Mouse (Mus musculus) fat pad, adult 2 months (tissue): ENCODE results near the gene Lamb1.
A peak's percentile ranks its signal among the peaks of the same experiment; 100 is the strongest.

ENCODE experiments used
- DNase-seq: peaks from one replicate; pipeline ENCODE4 v3.0.0-alpha.2; 2011; ENCODE audit warnings: low read depth, low spot score; ENCODE audit errors: extremely low read depth

The Lamb1 gene

DNA sequence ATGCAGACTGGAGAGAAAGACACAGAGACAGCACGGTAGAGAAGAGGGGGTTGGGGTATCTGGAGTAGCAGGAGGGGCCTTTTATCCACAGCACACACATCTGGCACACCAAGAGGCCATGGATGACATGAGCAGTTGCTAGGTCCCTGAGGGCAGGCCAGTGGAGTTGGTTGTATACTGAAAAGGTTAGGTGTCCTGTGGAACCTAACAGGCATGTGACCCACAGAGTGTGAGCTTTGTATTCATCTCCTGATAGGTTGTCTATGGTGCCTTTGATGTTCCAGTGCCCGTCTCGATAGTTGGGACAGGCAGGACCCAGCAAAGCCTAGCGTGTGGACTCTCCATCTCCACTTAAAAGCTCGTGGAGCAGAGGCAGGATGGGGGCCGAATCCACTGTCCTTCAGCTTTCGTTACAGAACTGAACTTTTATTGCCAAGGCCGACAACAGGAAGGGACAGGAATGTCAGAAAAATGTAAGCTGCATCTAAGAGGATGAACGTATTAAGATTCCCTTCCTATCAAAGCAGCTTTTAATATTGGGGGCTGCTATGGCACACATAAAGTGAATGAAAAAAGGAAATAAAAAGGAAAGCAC lies 46.7 kb downstream of the Lamb1 start:
- DNase-seq: no peak

DNA sequence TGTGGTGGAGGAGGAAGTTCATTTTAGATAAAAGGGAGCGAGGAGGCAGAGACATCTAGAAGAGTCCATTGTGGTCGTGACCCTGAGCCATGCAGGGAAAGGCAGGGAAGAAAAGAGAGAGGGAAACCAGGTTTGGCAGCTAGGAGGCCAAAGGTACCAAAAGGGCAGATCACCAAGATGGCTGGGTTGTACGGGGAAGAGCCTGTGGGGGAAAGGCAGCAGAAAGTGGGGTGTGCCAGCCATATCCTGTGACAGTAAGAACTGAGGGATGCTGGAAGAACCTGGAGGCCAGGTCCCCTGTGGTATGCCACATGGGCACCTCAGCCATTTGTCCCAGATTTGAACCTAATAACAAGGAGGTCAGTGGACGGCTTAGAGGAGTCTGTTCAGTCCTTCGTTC lies 47.2 kb downstream of the Lamb1 start:
- no peak for DNase-seq

- no peak for DNase-seq
Measured at GRCm38 (mm10) chr12:31313136-31313535, 48.1 kb downstream of the Lamb1 start.

DNA sequence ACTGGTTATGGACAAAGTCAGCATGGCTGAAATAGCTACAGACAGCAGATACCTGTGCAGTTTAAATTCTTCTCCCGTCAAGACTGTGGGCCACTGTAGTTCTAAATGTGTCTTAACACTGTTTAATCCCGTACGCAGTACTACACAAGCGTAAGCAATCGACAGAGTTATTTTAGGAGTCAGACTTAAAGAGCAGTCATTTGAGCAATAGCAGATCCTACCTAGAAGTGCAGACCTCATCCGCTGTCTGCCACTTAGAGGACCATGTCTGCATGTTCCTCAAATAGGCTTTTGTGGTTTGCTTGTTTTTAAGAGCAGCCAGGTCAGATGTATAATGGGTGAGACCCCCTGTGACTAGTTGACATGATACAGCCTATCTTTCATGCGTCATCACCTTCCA lies 49.3 kb downstream of the Lamb1 start:
- DNase-seq: no peak

DNA sequence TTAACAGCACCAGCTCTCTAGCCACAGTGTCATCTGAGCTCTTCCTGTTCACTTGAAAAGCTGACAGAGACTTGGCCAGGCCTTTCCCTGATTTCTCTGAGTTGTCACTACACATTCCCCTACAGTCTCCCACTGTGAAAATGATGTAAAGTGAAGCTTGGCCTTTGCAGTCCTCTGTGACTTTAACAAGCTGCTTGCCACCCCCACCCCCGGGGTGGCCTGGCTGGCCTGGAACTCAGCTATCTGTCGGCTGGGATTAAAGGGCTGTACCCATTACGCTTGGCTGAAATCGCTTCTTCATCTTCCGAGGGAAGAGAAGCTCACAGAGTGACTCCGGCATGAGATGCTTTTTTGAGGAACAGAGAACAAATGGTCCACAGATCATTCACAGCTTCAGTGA lies 50.9 kb downstream of the Lamb1 start:
- no peak for DNase-seq

DNA sequence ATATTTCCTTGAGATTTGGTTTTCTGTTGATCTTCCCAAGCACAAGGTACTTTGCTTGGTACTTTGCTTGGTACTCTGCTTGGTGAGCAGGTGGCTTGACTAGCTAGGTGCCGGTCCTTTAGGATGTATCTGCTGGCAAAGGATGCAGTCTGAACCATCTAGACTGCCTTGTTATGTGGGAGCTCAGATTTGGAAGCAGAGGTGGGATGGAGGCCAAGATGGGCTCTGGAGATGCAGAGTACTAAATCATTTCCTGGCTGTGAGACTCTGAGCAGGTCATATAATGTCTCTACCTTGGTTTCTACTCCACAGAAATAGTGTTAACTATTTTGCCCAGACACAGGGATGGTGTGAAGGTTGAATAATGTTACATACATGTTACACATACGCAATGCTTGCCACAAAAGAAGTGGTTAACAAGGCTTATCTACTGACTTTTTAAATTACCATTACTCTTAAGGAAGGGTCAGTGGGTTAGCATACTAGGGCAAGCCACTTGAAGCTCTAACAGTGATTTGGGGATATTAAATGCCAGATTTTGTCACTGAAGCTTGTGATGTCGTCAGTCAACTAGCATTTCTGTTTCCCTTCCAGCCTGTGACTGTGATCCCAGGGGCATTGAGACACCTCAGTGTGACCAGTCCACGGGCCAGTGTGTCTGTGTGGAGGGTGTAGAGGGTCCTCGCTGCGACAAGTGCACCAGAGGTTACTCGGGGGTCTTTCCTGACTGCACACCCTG lies 52.8 kb downstream of the Lamb1 start:
- DNase-seq: no peak

DNA sequence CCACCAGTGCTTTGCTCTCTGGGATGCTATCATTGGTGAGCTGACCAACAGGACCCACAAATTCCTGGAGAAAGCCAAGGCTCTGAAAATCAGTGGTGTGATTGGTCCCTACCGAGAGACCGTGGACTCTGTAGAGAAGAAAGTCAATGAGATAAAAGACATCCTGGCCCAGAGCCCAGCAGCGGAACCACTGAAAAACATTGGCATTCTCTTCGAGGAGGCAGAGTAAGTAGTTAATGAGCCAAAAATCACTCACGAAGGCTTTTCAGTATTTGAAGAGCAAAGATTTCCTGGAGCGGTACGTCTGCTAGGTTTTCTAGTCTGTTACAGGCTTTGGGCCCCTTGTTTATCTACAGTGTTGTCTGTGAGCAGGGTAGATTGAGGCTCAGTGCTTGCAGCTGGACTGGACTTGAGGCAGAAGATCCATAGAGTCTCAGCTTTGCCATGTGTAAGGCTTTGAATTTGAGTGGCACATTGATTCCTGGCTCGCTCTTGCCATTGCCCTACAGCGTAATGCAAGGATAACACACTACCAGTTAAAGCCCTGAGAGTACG lies 53.5 kb downstream of the Lamb1 start:
- no peak for DNase-seq

GRCm38 (mm10) chr12:31320817-31321216 lies 55.8 kb downstream of the Lamb1 start:
- DNase-seq: no peak

DNA sequence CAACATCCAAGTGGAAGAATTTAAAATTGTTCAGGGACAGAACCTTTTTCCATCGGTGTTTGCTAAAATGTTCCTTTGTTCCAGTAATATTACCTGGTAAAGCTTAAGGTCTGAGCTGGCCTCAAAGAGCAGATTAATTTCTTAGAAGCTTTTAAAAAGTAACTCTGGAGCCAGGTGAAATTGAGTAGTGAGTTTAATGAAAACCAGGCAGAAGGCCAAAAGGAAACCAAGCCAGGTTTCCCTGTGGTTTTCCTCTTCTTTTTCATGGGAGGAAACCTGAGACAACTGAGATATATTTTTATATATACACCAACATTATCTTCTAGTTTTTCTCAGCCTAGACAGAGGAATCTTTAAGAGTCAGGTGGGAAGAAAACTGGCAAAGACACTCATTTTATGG lies 56.5 kb downstream of the Lamb1 start:
- no peak for DNase-seq

- no peak for DNase-seq
Measured at GRCm38 (mm10) chr12:31323136-31323695, 58.2 kb downstream of the Lamb1 start.

DNA sequence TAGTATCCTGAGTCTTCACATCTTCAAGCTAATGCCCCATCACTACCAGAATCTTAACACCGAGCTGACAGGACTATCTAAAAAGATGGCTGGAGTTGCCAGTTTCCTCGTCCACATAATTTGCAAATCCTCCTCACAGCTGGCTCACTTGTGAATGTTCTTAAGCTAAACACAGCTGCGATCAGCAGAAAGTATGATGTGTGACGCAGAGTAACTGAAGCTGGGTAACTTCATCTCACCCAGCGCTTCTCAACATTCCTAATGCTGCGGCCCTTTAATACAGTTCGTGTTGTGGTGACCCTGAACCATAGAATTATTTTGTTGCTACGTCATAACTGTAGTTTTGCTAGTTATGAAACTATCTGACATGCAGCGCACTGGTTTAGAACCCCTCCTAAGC lies 62.1 kb downstream of the Lamb1 start:
- no peak for DNase-seq

DNA sequence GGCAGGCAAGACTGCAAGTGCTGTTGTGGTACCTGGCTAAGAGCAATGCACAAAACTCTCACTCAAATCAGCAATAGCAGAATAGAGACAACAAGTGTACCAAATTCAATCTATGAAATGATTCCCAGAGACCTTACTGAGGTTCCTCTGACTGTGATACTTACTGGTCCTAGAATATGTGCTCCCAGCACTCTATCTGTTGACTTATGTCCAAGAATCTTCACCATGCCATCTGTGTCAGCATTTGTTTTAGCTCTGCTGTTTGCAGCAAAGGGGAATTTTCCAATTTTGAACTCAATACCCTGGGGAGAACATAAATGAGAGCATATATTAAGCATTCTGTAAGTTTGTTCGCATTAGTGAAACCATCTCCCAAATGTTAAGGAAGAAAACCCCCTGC lies 68.2 kb downstream of the Lamb1 start:
- DNase-seq: no peak

- DNase-seq: peak; percentile 37
Measured at GRCm38 (mm10) chr12:31350191-31350943, 85.3 kb downstream of the Lamb1 start.

GRCm38 (mm10) chr12:31350944-31351928 lies 86.2 kb downstream of the Lamb1 start, which contains the start of gene Dld:
Gene Dld, minus strand, starts transcription at chr12:31351453.
- peak; percentile 46 for DNase-seq

- DNase-seq: no peak
Measured at GRCm38 (mm10) chr12:31366428-31366827, 101.4 kb downstream of the Lamb1 start.

DNA sequence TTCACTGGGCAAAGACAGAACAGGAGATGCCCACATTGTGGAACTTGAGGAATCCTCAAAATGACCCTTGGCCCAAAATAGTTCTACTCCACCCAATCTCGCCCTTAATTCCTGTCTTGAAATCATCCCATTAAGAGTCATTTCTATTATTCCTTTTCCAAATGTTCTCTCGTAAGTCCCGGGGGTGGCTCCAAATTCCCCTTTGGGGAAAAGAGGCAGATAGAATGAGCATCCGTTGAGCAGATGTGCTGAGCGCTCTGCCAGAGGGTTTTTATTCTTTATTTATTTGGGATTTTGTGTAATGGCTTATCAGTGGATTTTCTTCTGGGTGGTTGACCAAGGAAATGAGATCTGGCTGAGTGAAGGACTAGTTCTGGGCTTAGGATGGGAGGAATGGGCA lies 102.7 kb downstream of the Lamb1 start:
- DNase-seq: no peak

DNA sequence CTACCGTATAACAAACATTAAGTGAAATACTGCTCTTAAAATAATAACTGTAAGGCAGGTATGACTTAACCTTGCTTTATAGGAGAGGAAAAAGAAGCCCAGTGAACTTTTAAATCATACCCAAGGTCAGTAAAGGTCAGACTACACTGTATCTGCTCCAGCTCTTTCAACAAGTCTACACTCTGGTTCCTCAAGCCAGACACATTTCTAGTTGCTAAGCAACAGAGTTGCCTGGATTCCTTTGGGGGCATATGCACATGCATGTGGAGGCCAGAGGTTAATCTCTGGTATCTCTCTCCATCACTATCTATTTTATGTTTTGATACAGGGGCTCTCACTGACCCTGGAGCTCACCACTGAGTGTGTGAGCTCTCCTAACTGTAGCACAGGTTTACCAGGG lies 104.1 kb downstream of the Lamb1 start:
- no peak for DNase-seq

DNA sequence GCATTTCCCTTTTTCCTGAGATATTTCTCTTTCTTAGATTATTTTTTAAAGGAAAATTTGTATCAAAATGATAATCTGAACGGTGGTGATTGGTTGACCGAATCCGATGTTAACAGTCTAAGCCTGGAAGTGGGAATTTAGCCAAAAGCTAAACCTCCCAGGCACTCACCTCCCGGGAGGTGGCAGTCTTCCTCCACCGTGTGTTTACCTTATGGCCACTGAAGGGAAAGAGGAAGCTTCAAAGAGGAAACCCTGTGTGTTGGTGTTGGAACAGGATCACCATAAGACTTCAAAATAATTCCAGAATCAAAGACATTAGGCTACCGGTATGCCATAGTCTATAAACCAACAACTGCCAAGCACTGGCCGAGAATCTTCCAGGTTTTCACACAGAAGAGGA lies 104.6 kb downstream of the Lamb1 start:
- DNase-seq: no peak

DNA sequence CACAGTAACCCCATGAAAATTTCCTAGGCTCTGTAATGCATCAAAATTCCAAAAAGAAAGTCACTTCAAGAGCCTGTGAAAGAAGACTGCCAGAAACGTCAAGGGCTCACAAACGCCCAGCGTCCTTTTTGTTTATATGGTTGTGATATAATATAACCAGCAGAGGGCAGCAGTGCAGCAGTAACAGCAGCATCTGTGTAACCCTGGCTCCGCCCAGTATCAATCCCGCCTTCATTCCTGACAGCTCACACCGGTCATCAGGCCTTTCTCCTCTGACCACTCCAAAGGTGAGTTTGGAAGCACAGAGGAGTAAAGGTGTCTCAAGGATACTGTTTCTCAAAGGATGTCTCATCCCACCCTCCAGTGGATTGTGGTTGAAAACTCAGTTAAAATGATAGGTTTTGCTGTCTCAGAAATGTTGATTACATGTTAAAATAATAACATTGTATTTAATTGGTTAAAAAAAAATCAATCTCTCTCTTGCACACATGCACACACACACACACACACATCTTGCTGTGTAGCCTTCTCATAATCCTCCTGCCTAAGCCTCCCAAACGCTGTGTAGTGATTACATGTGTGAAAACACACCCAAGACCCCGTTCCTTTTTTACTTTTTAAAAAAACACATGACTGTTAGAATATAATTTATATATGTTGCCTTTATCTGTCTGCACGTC lies 109.7 kb downstream of the Lamb1 start:
- no peak for DNase-seq

- no peak for DNase-seq
Measured at GRCm38 (mm10) chr12:31375283-31375615, 110.2 kb downstream of the Lamb1 start.
